Mouse (Mus musculus) thymus, adult 18-20 months (tissue): ENCODE data around the gene Zdhhc19.

Experiments
- DNase-seq, 2 experiments: peaks; one replicate each; pipeline ENCODE4 v3.0.0; 2022; ENCODE audit warnings: mixed read lengths in 2 of 2

Gene Zdhhc19

GRCm38 (mm10) chr16:32610460-32611255, 114.6 kb downstream of the Zdhhc19 start:
- no peak for DNase-seq
